Mouse (Mus musculus) brain, embryonic 18.5 days (tissue): ENCODE results near the gene Nob1.

Source experiments
- DNase-seq: peaks from one replicate; pipeline ENCODE4 v3.0.0-alpha.2; 2012; ENCODE audit warnings: low read depth, low spot score

Gene Nob1

GRCm38 (mm10) chr8:107424597-107425229 is at the start of gene Nob1:
Nob1 (minus strand) TSS chr8:107425051.
- DNase-seq: peak; percentile 88

DNA sequence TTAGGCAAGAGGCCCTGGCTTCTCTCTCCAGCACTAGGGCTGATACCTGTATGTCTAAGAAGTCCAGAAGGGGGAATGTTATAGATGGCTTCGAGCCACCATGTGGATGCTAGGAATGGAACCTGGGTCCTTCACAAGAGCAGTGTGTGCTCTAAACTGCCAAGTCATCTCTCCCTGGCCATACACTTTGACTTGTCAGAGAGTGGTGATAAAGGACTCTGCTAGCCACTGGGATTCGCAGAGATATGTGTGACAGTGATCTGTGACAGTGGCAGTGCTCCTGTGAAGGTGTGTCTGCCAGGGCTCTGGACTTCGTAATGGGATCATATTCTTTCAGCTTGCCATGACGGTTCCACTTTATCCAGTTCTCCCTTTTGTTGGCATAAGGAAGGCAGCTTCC is 48.5 kb upstream of the Nob1 start:
- DNase-seq: no peak

GRCm38 (mm10) chr8:107472403-107473100 is 47.7 kb upstream of the Nob1 start:
- no peak for DNase-seq

GRCm38 (mm10) chr8:107470302-107470701 is 45.5 kb upstream of the Nob1 start:
- DNase-seq: no peak

DNA sequence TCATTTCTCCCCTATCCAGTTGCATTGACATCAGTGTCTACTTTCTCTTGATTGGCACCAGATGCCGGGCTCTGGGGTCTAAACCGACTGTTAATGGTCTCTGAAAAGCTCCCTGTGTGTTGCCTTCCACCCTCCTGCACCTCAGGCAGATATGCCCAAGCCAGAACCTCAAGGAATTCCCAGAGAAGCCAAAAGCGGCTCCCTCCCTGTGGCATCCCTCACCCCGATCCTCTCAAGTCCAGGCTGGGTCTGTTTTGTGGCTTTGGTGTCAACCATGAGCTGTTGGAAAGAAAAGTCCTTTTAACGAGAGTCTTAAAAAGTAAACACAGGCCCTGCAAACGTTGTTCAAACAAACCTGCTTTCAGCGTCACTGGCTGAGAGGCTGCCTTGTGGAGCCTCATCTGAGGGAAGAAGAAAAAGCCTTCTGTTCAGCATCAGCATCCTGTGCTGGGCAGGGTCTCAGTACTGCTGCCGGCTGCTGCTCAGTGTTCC is 44.0 kb upstream of the Nob1 start:
- no peak for DNase-seq

DNA sequence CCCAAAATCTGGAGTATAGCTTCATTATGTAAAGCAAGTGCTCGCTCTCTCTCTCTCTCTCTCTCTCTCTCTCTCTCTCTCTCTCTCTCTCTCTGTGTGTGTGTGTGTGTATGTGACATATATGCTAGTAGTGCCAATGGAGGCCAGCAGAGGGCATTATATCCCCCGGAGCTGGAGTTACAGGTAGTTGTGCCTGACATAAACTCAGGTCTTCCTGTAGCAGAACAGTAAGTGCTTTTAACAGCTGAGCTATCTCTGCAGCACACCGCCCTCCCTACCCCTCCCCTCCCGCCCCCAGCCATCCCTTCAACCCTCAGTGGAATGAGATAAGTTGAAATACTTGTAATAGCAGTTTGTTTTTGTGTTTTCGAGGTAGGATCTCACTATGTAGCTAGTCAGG is 41.8 kb upstream of the Nob1 start:
- no peak for DNase-seq

GRCm38 (mm10) chr8:107465332-107465990 is 40.6 kb upstream of the Nob1 start:
- DNase-seq: no peak

DNA sequence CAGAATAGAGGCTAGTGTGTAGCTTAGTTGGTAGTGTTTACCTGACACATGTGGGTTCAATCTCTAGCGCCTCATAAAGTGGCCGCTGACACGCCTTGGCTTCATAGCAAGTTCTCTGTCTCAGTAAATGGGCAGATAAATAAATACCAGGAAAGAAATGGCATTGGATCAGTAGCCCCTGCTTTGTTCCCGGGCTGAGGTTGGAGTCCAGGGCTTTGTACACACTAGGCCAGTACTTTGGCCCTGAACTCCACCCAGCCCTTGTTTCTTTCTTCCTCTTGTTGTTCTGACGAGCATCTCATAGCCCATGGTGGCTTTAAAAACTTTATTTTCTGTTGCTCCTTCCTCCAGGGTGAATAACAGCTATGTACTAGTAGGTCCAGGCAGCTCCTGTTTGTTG is 37.6 kb upstream of the Nob1 start:
- no peak for DNase-seq

GRCm38 (mm10) chr8:107458281-107458680 is 33.4 kb upstream of the Nob1 start:
- DNase-seq: no peak

DNA sequence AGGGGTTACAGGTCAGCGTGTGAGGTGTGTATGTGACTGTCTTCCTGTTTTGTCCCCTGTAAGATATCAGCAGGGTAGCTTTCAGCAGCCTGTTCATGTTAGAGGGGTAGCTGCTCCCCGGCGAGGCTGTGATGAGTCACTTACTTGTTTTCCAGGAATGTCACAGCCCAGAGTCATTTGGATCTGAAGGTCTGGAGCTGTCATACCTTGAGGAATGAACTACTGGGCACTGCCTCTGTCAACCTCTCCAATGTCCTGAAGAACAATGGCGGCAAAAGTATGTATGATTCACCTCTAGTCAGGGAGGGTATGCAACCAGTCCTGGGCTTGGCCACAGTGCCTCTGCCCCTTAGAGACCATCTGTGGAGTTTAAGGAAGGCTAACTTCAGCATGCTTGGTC is 32.9 kb upstream of the Nob1 start:
- DNase-seq: no peak

GRCm38 (mm10) chr8:107455268-107455667 is 30.4 kb upstream of the Nob1 start:
- DNase-seq: no peak

- no peak for DNase-seq
Observed at GRCm38 (mm10) chr8:107453386-107453785, 28.5 kb upstream of the Nob1 start.

- peak; percentile 52 for DNase-seq
Observed at GRCm38 (mm10) chr8:107451414-107452066, 26.7 kb upstream of the Nob1 start.

GRCm38 (mm10) chr8:107449655-107450054 is 24.8 kb upstream of the Nob1 start:
- no peak for DNase-seq

GRCm38 (mm10) chr8:107449130-107449529 is 24.3 kb upstream of the Nob1 start:
- no peak for DNase-seq

DNA sequence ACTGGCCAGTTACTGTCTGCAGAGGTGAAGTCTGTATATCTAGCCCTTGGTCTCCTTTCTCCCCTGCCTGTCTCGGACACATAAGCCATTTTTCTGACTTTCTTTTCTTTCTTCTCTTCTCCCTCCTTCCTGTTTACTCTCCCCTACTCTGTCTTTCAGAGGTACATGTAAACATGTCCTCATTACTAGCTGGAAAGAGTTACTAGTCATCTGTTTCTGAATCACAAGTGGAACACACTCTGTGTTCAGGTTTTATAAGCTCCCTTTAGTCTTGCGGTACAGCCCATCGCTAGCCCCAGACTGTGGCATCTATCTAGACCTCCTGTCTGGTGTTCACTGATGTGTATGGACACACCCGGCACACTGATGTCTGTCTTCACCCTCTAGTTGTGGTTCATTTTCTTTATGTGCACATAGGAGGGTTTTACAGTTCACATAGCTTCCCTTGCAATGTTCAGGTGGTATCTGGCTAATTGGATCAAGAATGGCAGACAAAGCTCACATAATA is 23.6 kb upstream of the Nob1 start:
- DNase-seq: no peak

DNA sequence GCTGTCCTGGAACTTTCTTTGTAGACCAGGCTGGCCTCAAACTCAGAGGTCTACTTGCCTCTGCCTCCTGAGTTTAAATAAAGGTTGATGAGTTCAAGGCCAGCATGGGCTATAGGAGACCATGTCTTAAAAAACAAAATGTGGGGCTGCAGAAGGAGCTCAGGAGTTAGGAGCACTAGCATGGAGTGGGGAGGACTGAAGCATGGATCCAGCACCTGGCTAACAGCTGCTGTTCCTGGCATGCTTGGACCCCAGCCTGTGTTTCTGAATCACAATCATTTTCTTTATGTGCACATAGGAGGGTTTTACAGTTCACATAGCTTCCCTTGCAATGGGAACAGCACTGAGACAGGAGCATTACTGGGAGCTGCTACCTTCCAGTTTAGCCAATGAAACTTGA is 22.9 kb upstream of the Nob1 start:
- DNase-seq: no peak

- DNase-seq: no peak
Observed at GRCm38 (mm10) chr8:107444626-107445025, 19.8 kb upstream of the Nob1 start.

DNA sequence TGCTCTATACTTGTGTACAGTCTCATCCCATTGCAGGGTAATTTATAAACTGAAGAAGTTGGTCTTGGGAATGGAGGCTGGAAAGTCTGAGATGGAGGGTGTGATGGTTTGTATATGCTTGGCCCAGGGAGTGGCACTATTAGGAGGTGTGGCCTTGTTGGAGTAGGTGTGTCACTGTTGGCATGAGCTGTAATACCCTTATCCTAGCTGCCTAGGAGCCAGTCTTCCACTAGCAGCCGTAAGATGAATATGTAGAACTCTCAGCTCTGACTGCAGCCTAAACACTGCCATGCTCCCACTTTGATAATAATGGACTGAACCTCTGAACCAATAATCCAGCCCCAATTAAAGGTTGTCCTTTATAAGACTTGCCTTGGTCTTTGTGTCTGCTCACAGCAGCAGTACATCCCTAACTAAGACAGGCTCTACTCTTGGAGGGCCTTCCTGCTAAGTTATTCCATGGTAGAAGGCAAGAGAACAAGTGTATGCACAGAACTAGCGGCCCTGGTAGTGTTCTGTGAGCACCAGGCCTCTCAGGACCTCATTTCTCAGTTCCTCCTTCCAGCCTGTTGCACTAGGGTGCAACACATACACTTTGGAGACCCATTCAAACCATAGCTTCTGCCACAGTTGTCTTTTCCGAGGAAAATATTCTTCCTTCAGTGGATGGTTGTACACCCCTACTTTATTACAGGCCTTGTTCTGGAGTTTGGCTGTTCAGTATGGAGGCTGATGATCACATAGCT is 15.2 kb upstream of the Nob1 start:
- no peak for DNase-seq

DNA sequence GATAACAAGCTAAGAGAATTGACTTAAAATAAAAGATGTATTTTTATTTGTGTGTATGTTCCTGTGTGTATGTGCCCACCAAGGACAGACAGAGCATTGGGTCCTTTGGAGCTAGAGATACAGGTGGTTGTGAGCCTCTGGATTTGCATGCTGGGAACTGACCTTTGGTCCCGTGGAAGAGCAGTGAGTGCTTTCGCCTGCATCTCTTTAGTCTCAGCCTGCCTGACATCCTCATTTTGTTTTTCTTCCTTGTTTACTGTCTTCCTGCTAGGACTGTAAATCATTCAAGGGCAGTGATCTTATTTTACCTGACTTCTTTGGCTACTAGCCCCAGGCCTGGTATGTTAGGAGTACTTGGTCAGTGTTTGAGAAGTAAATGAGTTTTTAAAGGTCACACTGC is 12.9 kb upstream of the Nob1 start:
- no peak for DNase-seq

- no peak for DNase-seq
Observed at GRCm38 (mm10) chr8:107436841-107437421, 12.1 kb upstream of the Nob1 start.
